In the genomic region with DNA sequence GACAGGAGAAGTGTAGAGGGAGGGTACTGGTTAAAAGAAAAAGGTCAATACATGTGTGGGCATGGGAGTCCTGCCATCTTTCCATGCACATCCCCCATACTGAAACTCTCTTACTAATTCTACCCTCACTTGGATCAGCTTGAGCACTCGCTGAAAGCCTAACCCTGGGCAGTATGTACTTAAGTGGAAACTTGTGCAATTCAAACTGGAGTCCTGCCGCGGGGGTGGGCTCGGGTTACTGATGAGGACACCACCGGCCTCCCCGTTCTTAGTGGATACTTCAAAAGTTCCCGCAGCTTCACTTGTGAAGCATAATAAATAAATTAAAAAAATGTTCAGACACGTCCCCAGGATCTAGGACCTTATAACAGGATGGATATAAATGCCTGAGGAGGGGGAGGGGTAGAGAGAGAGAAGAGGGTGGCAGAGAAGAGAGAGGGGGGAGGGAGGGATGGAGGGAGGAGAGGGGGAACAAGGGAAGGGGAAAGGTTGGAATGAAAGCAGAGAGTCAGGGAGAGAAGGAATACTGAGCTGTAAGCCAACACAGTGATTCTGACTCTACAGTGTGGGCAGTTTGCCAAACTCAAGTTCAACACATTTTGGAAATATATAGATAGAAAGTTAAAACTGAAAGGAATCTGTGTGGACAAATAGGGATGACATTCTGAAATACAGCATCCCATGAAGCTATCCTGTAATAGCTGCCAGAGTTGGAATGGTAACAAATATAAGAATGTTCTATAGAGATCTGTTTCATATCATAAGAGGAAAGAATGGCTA, we compare ENCODE assay signal across 9 mouse cellular contexts.
DNase-seq lines count a peak whose midpoint lies in the region; ATAC-seq lines count a peak whose summit lies in the region.
"Had no signal": no experiment of that assay in that cellular context is flagged by ENCODE, and none has a peak within 500 bp of the region (broad histone marks: within the 10 kb centered on the region; RNA-seq: fewer than 3 reads in every experiment).

No protein-coding gene starts in this region.

- no peak overlapping the region for H3K9ac ChIP-seq in midbrain, embryonic 16.5 days (ENCODE audit: low read depth, low read length)
- no peak overlapping the region for H3K9ac ChIP-seq in embryonic facial prominence, embryonic 12.5 days
- H3K9ac ChIP-seq in limb, embryonic 12.5 days (replicated peaks), result no peak overlapping the region

- peaks cover 22% of the 10 kb centered on the region for H3K4me1 ChIP-seq in midbrain, embryonic 10.5 days
- H3K4me1 ChIP-seq in midbrain, embryonic 16.5 days (ENCODE audit: control insufficient read depth, insufficient read depth, low read length), result peaks cover 22% of the 10 kb centered on the region
- peaks cover 16% of the 10 kb centered on the region for H3K4me1 ChIP-seq in embryonic facial prominence, embryonic 12.5 days
- peaks cover 19% of the 10 kb centered on the region for H3K4me1 ChIP-seq in limb, embryonic 12.5 days (replicated peaks)

- no peak for DNase-seq in midbrain, embryonic 10.5 days (ENCODE audit: low spot score)
- DNase-seq in mesoderm, embryonic 11.5 days (ENCODE audit: low read depth, low spot score), result peak; percentile 40
- DNase-seq in kidney, adult 8-10 months, result no peak
- no peak for DNase-seq in urinary bladder, postnatal 4 days (ENCODE audit: low spot score in 2 of 2)
- DNase-seq: cerebellum, postnatal 36 days; kidney, adult 18-20 months had no signal

- no peak overlapping the region for H3K4me2 ChIP-seq in midbrain, embryonic 16.5 days (ENCODE audit: low read length)
- no peak overlapping the region for H3K4me2 ChIP-seq in embryonic facial prominence, embryonic 12.5 days (replicated peaks)
- peak overlapping the region; percentile 35 for H3K4me2 ChIP-seq in limb, embryonic 12.5 days

- H3K4me3 ChIP-seq in midbrain, embryonic 10.5 days, result no peak overlapping the region
- H3K4me3 ChIP-seq in midbrain, embryonic 16.5 days (ENCODE audit: low read depth, low read length), result no peak overlapping the region
- H3K4me3 ChIP-seq in embryonic facial prominence, embryonic 12.5 days, result no peak overlapping the region
- H3K4me3 ChIP-seq in limb, embryonic 12.5 days (replicated peaks), result no peak overlapping the region

- no peaks in the 10 kb centered on the region for H3K27me3 ChIP-seq in midbrain, embryonic 10.5 days (ENCODE audit: low read depth, poor library complexity, severe bottlenecking)
- H3K27me3 ChIP-seq in midbrain, embryonic 16.5 days (ENCODE audit: control insufficient read depth, insufficient read depth, low read depth, low read length), result no peaks in the 10 kb centered on the region
- H3K27me3 ChIP-seq in embryonic facial prominence, embryonic 12.5 days, result no peaks in the 10 kb centered on the region
- no peaks in the 10 kb centered on the region for H3K27me3 ChIP-seq in limb, embryonic 12.5 days

- 0 out of 2 replicates have a peak, but pooled peaks cover 3% of the 10 kb centered on the region for H3K9me3 ChIP-seq in midbrain, embryonic 10.5 days (replicated peaks)
- H3K9me3 ChIP-seq in midbrain, embryonic 16.5 days (replicated peaks; ENCODE audit: control insufficient read depth, low read length, poor library complexity, severe bottlenecking), result no peaks in the 10 kb centered on the region
- H3K9me3 ChIP-seq in embryonic facial prominence, embryonic 12.5 days, result no peaks in the 10 kb centered on the region
- H3K9me3 ChIP-seq in limb, embryonic 12.5 days, result no peaks in the 10 kb centered on the region

- ATAC-seq in midbrain, embryonic 16.5 days, result no peak
- ATAC-seq in embryonic facial prominence, embryonic 12.5 days (ENCODE audit: insufficient number of reproducible peaks, insufficient read depth, low FRiP score, low TSS enrichment), result peak; percentile 60; the same call in 1 of the 2 replicates
- no peak for ATAC-seq in limb, embryonic 12.5 days (ENCODE audit: insufficient number of reproducible peaks, insufficient read depth, low FRiP score, low TSS enrichment, low read depth)

- 36% methylated on average over 8 of the region's 8 CpGs for WGBS in midbrain, embryonic 10.5 days
- 28% methylated on average over 8 of the region's 8 CpGs for WGBS in midbrain, embryonic 16.5 days
- WGBS in embryonic facial prominence, embryonic 12.5 days, result 12% methylated on average over 8 of the region's 8 CpGs
- 6% methylated on average over 8 of the region's 8 CpGs for WGBS in limb, embryonic 12.5 days

- H3K27ac ChIP-seq in midbrain, embryonic 10.5 days (replicated peaks), result peak overlapping the region; percentile 59; the same call in 1 of the 2 replicates
- no peak overlapping the region for H3K27ac ChIP-seq in midbrain, embryonic 16.5 days (ENCODE audit: low read length)
- H3K27ac ChIP-seq in embryonic facial prominence, embryonic 12.5 days, result no peak overlapping the region
- H3K27ac ChIP-seq in limb, embryonic 12.5 days, result no peak overlapping the region

- H3K36me3 ChIP-seq in midbrain, embryonic 10.5 days, result peaks cover 45% of the 10 kb centered on the region
- H3K36me3 ChIP-seq in midbrain, embryonic 16.5 days (ENCODE audit: control insufficient read depth, insufficient read depth, low read length), result no peaks in the 10 kb centered on the region
- no peaks in the 10 kb centered on the region for H3K36me3 ChIP-seq in embryonic facial prominence, embryonic 12.5 days
- H3K36me3 ChIP-seq in limb, embryonic 12.5 days, result no peaks in the 10 kb centered on the region
